Mouse (Mus musculus) macrophage (primary cell): Measurements from ENCODE around the gene Tmod3. TPM values are rescaled to one million over a fixed set of nuclear protein-coding genes. Genes with fewer than 3 reads are reported as not detected.

Experiments used
- polyA plus RNA-seq: library from polyadenylated mRNA; stranded (reverse); fragments of 250-400 nt; gene quantifications from 3 replicates; pipeline ENCODE4 v1.2.4, GENCODE M21; 2018; ENCODE audit warnings: inconsistent platforms

Tmod3 gene
- polyA plus RNA-seq, 1 experiment from 2014 or later: 94.7 TPM

Other genes with a start within 250 kb of the Tmod3 start
- gene Bcl2l10, start 211.9 kb downstream of the Tmod3 start, polyA plus RNA-seq: not detected in 3 replicates
- gene Mapk6, start 149.7 kb downstream of the Tmod3 start, polyA plus RNA-seq: 73.3 to 115 TPM (median 94.8 TPM) in 3 replicates
- gene Leo1, start 118.1 kb downstream of the Tmod3 start, polyA plus RNA-seq: 15.0 to 36.4 TPM (median 28.2 TPM) in 3 replicates
- gene Tmod2, start 51.7 kb upstream of the Tmod3 start, polyA plus RNA-seq: not detected in 3 replicates
- gene Lysmd2, start 66.1 kb upstream of the Tmod3 start, polyA plus RNA-seq: 0.83 TPM in 1 of 3 replicates, not detected in the others
- gene Scg3, start 124.4 kb upstream of the Tmod3 start, polyA plus RNA-seq: not detected in 3 replicates
- gene Bmp5, start 215.7 kb upstream of the Tmod3 start, polyA plus RNA-seq: not detected in 3 replicates